Mouse (Mus musculus): Measurements from ENCODE around the gene Gm49387.

DNA sequence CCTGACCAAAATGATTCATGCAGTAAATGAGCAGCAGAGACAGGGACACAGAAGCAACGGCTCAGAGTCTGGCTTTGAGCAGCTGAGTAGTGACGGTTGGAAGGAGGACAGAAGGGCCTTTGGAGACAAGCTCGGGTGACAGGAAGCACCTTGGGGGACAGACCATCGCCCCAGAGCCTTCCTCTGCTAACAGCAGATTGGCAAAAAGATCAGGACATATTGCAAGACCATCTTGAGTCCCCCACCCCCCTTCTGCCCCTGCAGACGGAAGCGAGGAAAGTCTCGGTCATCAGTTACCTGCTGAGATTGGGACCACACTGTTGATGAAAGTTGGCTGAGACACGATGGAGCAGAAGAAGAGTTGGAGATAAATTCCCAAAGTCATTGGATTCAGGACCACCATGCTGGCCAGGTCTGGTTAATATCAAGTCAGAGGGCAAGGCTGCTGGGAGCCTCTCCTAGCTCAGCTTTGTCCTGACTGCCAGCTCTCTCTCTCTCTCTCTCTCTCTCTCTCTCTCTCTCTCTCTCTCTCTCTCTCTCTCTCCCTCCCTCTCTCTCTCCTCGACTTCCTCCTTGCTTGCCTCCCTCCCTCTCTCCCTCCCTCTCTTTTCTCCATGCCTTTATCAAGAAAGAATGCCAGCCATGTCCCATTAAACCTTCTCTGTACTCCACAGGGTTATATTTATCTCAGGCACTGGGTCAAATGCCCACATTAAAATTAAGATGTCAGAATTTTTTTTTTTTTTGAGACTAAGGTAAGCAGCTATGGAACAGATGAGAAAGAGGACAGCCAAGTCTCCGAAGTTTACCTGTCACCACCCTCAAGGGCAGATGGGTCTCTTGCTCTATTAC is 63.6 kb downstream of the Gm49387 start:
- TF ChIP-seq POLR2A (IDR thresholded peaks at IDR 0.05; ENCODE audit: borderline replicate concordance, extremely low read depth, insufficient read depth, insufficient read length, poor library complexity, severe bottlenecking): no peak
- TF ChIP-seq CTCF (IDR thresholded peaks at IDR 0.05; ENCODE audit: borderline replicate concordance, extremely low read depth, insufficient read depth, insufficient read length): no peak
